Mouse (Mus musculus) lung, postnatal 0 days (tissue): ENCODE data around the gene Aspm.

Experiments used
- CTCF ChIP-seq: IDR thresholded peaks from 2 replicates; pipeline ENCODE4 v1.5.1; 2016; ENCODE audit warnings: antibody characterized with exemption, mild to moderate bottlenecking
- EP300 ChIP-seq: IDR thresholded peaks from 2 replicates; pipeline ENCODE4 v1.6.1; 2016; ENCODE audit warnings: antibody characterized with exemption, mild to moderate bottlenecking, control low read depth

GRCm38 (mm10) chr1:139514556-139514955, 60.0 kb downstream of the Aspm start:
- TF ChIP-seq EP300 (no peak), CTCF (no peak)
